Mouse (Mus musculus): ENCODE results near the gene Aldh1b1.
A peak's percentile ranks its signal among the peaks of the same experiment; 100 is the strongest.

Aldh1b1 gene

DNA sequence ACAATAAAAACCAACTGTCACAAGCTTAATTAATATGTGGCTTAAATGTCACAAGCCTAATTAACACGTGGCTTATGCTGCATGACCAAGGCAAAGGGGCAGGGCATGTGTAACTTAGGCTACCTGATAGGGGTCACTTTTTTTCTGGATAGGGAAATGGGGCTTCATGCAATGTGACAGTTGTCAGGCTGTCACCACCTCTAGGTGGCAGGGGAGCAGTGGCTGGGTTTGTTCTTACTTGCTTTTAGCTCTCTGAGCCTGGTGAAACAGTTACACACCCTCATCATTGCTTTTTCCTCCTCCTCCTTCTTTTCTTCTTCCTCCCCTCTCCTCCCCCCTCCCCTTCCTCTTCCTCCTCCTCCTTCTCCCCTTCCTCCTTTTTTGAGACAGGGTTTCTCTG, 15.2 kb upstream of the Aldh1b1 start:
- DNase-seq (ENCODE audit: low spot score) = no peak

DNA sequence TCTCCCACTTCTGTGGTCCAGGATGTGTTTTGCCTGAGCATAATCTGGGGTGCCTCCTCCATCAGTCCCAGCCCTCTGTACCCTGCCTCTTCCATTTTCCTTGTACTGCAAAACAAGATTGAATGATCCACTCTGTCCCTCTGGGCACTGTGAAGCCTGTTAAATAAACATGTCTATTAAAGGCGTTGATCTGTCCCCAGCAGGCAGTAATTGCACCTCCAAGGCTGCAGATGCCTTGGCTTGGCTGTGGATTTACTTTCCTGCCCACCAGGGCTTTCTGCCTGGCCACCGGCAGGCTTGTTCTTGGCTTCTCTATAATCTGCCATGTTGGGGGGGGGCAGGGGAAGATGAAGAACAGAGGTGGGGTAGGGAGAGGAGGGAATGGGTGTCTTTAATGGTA, 12.9 kb upstream of the Aldh1b1 start:
- no peak for DNase-seq (ENCODE audit: low spot score)

DNA sequence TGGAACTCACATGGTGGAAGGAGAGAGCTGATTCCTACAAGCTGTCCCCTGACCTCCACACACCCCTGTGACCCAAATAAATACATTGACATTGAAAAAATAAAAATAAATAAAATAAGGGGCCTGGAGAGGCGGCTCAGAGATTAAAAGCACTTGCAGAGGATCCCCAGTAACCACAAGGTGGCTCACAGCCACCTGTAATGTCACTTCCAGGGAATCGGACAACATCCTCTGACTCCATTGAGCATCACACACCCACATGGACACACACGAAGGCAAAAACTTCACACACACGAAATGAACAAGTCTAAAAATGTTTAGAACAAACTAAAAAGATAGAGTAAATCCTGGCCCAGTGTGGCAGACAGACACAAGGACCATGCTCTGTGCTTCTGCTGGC, 12.1 kb upstream of the Aldh1b1 start:
- DNase-seq (ENCODE audit: low spot score) = no peak

DNA sequence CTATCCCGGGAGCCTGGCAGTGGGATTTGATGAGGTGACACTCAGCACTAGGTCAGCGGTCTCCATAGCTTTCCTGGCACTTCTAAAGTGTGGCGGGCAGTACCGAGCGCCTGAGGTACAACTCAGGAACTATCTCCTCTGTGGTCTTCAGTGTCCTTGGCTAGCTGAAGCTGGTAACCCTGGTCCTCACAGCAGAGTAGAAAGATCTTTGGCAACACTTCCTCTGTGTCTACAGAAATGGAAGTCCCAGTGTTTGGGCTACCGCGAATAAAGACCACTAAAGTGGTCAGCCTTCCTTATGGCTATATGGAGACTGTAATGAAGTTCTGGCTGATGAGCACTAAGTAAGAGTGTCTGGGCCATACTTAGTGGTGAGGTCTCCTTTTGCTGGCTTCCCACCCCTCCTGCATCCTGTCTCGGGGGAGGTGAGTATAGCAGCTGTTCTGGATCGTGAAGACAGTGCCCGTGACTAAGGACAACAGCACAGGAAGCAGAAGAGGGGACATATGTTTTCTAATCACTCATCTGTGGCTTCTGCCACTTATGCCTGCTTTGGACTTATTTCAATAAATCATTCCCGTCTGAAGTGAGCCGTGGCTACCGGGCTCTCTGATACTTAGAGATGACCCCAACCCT, 10.3 kb upstream of the Aldh1b1 start:
- DNase-seq (ENCODE audit: low spot score) = no peak

DNA sequence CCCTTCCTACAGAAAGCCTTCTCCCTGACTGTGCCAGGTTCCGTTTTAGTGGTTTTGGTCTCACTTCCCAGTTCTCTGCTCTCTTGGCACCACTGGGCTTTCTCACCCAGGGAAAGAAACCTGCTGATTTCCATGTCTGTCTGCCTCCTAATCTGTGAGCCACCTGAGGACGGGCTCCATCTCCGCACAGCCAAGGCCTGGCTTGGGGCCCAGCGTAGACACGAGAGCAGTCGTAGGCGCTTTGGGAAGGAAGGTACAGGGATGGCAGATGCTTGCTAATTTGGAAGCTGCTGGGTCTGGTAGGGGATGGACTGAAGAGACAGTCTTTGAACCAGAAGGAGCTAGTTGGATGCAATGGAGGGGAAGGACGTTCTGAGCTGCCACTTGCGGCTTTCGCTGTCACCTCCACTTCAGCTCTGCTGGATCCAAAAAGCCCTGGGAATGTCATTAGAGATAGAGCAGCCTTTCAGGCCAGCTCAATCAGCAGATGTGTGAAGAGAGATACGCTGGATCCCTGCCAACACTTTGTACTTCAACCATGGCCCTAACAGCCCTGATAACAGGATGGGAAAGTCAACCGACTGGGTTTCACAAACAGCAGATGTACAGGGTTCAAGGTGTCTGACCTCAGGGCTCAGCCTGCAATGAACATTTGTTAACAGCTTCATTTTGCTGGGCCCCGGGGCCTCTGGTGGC, 9.4 kb upstream of the Aldh1b1 start:
- no peak for DNase-seq (ENCODE audit: low spot score)

DNA sequence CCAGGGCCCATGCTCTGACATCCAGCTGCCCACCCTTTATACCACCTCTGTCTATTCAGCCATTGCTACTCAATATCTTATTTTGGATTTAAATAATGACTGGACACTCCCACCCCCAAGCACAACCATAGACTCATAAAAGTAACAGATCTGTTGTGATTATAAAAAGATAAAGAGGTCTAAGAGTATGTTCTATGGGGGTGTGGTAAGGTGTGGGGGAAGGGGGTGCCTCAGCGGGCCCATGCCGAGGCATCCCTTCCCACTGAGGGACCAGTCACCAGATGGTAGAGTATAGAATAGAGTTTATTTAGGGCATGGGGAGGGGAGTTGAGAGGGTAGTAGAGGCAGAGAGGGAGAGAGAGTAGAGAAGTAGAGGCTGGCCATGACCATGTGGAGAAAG, 8.8 kb upstream of the Aldh1b1 start:
- DNase-seq (ENCODE audit: low spot score) = no peak

DNA sequence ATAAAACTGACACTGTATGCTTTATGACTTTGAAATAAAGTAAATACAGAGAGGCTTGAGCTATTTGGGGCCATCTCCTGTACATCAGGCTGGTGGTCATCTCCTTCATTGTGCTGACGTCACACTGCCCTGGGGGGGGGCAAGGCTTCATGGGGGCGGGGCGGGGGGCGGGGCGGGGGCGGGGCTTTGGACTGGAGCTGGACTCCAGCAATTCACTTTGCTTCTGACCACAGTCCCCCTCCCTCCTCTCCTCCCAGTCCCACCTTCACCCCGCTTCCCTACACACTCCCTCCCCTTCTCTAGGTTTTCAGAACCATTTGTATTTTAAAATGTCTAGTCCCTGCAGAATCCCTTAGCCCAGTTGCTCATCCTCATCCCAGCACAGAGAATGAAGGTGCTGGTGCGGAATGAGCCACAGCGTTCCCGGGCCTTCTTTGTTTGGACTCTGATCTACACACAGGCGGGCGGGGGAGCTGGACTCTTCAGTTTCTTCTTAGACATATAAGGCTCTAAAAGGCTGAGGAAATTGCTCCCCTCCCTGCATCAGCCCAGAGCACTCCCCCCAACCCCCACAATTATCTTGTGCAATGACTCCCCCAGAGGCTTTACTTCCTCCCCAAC, 3.5 kb upstream of the Aldh1b1 start:
- no peak for DNase-seq (ENCODE audit: low spot score)

DNA sequence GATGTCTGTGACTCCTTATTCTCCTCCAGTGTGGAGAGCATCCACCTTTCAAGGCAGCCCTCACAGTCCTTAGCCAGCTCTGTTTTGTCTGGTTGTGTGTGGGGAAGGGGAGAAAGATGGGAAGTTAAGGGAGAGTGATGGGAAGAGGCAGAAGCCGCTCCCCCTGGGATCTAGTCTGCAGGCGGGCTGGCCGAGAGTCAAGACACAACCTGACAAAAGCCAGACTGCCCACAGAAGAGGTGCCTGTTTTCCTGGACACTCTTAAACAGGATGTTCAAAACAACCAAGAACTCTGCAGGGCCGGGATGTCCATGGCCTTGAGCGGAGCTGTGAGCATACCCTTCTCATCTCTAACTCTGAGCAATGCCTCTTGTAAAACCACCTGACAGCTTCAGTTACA, 2.1 kb upstream of the Aldh1b1 start:
- DNase-seq (ENCODE audit: low spot score) = peak; percentile 23

DNA sequence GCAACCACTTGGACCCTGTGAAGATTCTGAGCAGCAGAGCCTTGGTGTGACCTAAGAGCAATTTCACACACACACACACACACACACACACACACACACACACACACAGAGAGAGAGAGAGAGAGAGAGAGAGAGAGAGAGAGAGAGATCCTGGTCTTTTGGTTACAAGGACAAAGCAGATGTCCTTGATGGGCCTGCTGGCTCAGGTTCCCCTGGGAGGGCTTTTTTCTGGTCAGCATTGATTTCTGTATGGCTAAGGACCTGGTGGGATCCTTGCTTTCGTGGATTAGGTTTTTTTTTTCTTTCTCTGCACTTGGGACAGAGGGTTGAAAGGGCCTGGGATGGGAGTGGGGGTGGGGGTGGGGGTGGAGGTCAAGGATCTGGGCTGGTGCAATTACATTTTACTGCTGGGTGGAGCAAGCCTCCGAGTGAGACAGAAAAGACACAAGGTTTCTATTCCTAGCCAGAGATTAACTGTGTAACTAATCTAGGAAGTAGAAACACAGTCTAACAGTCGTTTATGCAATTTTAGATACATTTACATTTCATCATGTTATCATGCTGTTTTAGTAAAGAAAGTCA, 1.2 kb downstream of the Aldh1b1 start:
- no peak for DNase-seq (ENCODE audit: low spot score)

DNA sequence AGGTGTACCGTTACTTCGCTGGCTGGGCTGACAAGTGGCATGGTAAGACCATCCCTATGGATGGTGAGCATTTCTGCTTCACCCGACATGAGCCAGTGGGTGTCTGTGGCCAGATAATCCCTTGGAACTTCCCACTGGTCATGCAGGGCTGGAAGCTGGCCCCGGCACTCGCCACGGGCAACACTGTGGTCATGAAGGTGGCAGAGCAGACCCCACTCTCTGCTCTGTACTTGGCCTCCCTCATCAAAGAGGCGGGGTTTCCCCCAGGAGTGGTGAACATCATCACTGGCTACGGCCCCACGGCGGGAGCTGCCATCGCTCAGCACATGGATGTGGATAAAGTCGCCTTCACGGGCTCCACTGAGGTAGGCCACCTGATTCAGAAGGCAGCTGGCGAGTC, 4.1 kb downstream of the Aldh1b1 start:
- no peak for DNase-seq (ENCODE audit: low spot score)

DNA sequence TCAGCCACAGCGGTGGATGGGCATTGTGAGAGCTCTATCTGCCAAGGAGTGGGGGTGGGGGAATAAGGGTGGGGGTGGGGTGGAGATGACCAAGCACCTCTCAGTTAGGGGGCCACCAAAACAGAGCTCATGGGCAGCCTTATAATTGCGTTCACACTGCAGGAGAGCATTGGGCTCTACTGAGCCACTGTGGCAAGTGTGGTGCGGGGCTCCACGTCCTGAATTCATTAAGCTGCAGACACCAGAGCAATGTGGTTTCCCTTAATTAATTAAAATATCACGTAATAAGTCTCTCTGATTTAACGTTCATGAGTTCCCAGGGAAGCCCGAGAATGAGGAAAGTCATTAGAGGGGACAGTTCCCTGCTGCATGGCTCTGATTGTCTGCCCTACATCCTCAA, 9.2 kb downstream of the Aldh1b1 start:
- no peak for DNase-seq (ENCODE audit: low spot score)

DNA sequence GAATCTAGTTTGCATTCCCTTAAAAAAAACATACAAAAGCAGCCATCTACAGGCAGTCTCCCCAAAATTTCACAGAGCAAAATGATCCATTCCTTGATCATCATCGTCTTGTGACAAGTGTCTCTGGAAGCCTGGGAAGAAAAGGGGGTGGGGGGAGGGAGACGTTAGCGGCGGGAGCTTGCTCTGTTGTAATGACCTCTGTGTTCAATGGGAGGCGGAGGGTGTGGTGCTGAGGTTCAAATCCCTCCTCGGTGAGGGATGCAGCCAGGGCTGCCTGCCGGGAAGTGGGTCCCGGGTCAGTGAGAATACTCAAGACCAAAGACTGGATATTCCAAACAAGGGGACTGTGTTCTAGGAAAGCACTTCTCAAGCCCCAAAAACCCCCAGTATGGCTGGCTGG, 12.4 kb downstream of the Aldh1b1 start:
- DNase-seq (ENCODE audit: low spot score) = no peak

DNA sequence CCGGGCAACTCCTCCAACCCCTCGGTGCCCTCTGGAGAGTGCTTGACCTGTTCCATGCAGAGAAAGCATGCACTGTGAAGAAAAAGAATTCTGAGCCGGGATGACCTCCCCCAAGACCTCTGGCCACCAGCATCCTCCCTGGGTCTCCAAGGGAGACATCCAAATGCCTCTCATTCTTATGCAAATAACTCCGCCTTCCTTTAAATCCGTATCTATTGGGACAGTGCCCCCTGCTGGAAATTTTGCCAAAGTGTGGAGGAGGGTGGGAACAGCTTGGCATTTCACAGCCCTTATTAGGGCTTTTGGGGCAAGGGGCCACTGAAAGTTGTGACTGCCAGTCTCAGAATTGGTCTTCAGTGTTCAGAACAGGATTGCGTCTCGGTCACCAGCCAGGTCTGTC, 16.7 kb downstream of the Aldh1b1 start:
- peak; percentile 36 for DNase-seq (ENCODE audit: low spot score)

DNA sequence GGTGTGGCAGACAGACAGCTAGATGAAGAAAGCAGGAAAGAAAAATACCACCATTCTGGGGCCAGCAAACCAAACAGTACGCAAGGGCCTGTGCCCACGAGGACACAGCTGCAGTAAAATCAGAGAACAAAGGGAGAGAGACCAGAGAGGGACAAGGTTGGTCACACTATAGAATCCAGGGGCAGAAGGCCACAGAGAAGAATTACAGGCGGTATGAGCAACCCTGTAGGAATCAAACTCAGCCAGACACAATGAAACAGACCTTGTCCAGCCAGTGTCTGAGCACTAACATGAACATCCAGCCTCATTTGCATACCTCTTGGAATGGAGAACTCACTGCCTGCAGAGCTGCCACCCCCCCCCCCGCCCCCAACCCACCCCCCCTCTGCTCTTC, 20.0 kb downstream of the Aldh1b1 start:
- DNase-seq (ENCODE audit: low spot score) = no peak

DNA sequence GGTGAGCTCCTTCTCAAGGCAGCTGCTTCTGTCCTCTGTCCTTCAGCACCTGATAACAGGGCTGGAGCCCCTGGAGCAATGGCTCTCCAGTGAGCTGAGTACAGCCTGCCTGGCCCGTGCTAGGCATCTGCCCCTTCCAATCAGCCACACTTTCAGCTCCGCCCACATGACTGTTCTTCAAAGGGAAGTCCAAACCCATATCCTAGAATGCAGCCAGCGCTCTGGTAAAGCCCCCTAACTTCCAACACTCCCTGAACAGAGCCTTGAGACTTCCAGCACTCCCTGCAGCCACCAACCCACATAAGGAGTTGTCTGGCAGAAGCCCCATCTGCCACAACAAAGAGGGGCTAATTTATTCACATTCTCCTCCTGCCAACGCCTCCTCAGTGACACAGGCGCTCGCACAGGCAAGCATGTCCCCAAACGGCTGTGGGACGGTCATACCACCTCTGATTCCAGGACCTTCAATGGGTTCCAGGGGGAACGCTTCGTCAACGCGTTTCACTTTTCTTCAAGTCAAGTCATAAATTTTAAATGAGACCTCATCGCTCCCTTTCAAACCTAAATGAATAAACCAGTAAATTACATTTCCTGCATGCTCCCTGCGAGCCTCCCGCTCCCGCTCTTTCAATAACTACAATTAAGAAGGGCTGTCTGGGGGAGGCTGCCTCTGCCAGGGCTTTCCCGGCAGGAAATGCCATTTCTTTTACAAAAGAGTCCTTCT, 20.5 kb downstream of the Aldh1b1 start:
- DNase-seq (ENCODE audit: low spot score) = peak; percentile 19

DNA sequence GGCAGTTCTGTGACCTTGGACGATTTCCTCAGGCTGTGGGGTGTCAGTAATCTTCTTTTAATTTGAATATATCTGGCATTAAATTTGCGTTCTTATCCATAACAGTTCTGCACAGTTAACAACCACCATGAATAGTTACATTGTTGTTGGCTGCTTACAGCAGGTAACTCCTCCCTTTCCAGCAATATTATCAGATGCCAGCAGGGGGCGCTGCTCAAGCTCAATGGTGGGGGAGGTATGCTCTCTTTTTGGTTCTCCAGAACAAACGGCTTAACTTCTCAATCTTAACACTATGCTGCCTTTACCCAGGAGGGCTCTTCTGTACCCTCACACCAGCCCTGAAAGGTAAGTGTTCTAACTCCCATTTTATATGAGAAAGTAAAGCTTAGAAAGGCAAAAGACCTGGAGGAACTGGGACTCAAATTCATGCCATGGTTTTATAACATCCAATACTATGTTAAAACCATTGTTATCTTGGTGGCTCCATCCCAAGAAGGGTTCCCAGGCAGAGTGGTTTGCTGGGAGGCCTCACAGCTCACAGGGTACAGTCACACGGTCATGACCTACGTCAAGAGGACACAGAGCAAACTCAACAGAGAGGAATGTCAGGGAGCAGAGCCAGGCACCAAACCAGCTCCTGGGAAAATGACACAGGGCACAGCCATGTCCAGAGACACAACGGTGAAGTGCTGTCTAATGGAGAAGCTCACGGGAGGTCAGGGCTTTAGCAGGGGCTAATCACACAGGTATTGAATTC, 21.4 kb downstream of the Aldh1b1 start:
- peak; percentile 60 for DNase-seq (ENCODE audit: low spot score)

DNA sequence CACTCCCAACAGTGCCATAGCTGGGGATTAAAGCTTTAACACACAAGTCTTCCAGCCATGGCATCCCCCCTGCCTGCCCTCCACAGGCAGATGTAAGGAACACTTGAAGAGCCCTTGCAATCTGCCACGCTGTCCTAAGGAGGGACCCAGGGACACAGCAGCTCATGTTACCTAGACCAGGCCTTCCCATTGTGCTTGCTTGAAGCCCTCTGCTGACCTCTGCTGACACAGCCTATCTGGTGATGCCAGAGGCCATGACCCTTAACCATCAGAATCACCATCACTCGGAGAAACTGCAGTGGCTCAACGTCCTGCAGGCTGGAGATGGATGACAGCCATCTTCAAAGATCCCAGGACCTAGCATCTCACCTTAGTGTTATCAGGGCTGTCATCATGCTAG, 23.2 kb downstream of the Aldh1b1 start:
- DNase-seq (ENCODE audit: low spot score) = no peak

DNA sequence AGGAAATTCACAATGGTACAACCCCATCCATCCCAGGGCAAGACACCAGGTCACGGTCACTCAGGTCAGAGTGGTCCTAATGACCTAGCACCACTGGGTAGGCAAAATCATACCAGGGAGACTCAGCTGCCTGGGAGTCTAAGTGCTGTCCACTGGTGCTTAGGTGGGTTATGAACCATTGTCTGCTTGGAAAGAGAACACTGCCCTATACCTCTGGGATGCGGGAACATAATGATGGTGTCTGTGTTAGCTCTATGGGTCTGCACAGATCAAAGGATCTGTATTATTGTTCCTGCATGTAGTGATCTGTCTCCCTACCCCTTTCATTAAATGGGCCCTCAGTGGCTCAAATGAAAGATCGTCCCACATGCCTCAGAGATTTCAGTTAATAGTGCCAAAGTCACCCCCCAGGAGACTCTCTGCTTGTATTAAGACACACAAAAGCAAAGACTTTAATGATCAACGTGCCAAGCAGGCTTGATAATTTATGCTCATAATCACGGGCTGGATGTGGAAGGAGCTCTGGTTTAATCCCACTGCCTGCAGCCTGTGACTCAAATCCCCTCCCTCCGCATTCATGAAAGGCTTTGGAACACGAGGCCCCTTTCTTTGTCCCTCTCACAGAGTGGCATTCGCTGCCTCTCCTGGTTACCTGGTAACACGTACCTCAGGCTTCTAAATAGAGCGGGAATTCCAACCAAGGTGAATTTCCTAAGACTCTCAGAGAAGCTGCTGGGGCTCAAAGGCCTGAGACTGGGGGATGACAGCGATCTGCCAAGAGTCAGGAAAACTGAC, 24.2 kb downstream of the Aldh1b1 start:
- DNase-seq (ENCODE audit: low spot score) = no peak

DNA sequence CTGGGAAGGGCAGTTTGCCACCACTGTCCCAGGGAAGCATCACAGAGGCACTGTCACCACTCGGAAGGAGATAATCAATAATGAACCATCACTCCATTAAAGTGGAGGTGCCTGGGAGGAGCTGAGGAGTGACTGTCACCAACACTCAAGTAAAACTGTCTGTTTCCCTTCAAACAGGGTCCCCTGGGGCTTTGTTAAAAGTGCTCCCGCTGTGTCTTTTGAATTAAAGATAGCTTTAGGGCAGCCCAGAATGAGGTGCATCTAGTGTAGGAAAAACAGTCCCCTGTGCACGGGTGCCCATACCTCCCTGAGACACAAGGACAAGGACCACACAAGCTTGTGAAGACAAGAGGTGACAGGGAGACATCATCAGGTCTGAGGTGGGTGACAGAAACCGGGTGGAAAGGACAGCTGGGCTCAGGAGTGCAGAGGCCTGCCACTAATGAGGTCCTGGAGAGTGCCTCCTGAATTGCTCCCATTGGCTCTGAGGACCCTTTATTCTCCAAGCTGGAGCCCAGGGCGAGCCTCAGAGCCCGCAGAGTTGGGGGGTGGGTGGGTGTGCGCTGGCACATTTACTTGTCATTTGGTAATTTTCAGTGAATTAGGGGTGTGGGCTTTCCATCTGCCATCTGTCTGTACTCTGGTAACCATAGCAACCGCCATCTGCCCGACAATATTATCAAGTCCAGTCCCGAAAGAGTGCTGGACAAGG, 25.4 kb downstream of the Aldh1b1 start:
- DNase-seq (ENCODE audit: low spot score) = no peak

DNA sequence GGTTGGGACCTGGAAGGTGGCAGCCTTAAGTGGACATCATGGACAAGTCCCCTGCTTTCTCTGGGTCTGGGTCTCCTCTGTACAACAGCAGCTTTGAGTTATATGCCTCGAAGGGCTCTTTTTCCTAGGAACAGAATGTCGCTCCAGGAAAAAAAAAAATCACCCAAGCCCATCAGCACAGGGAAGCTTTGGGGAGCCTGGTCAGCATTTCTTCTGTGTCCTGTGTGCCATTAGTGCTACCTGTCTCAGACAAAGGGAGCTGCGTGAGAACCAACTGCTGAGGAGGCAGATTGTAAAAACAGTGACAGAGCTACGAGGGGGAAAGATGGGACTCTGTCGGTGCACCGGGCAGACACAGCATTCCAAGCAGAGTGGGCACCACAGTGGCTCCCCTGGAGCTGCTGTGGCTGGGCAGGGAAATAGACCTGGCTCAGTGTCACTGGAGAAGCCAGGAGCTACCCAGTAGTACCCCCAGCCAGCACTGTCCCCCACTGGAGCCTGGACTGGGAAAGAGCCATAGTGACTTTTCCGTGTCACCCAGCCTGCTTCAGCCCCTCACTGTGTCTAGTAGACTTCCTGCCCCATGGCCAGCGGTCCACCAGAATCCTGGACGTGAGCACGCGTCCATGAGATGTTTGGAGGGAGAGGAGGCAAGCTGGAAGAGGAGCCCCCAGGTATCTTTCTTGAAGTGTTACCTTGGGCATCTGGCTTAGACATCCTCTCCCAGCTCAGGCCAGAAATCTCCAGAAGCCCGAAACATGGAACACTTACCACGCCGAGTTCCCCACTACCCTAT, 26.1 kb downstream of the Aldh1b1 start:
- DNase-seq (ENCODE audit: low spot score) = no peak

Measured in ovary, postnatal 36 days (tissue).